Mouse (Mus musculus): Measurements from ENCODE around the gene Prc1.

DNA sequence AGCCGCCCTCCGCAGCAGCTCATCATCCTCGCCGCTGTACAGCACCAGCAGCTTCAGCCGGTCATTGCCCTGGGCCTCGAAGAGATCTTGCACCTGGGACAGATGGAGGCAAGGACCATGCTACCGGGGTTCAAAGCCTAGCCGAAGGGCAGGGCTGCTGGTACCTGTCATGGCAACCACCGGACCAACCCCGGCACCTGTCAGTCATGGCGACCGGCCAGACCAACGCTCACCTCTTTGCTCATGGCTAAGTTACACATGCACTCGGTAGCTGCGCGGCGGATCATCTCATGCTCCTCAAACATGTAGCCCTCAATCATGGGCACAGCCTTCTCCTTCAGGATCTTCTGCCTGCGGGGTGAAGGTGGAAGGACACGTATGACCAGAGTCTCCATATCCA, 31.8 kb downstream of the Prc1 start:
- no peak for TF ChIP-seq CTCF (IDR thresholded peaks at IDR 0.05; ENCODE audit: low read depth, low read length)
- no peak for TF ChIP-seq POLR2A (IDR thresholded peaks at IDR 0.05; ENCODE audit: insufficient read depth, low read length)
- no peak for TF ChIP-seq EP300 (IDR thresholded peaks at IDR 0.05; ENCODE audit: insufficient read depth, low read depth, low read length)
